Mouse (Mus musculus): ENCODE results near the gene Rbm12.

Gene Rbm12

GRCm38 (mm10) chr2:156079674-156080073 lies 32.1 kb downstream of the Rbm12 start:
- DNase-seq (ENCODE audit: low spot score): no peak

- no peak for DNase-seq (ENCODE audit: low spot score)
These were observed 32.6 kb downstream of the Rbm12 start for GRCm38 (mm10) chr2:156079183-156079560.

GRCm38 (mm10) chr2:156078421-156079182 lies 33.2 kb downstream of the Rbm12 start:
- no peak for DNase-seq (ENCODE audit: low spot score)

- DNase-seq (ENCODE audit: low spot score): no peak
These were observed 34.3 kb downstream of the Rbm12 start for GRCm38 (mm10) chr2:156077461-156077860.

- DNase-seq (ENCODE audit: low spot score): no peak
These were observed 38.1 kb downstream of the Rbm12 start for GRCm38 (mm10) chr2:156073725-156074124.

GRCm38 (mm10) chr2:156071236-156071635 lies 40.5 kb downstream of the Rbm12 start:
- DNase-seq (ENCODE audit: low spot score): no peak

- DNase-seq (ENCODE audit: low spot score): no peak
These were observed 43.9 kb downstream of the Rbm12 start for GRCm38 (mm10) chr2:156067916-156068315.

- no peak for DNase-seq (ENCODE audit: low spot score)
These were observed 45.7 kb downstream of the Rbm12 start for GRCm38 (mm10) chr2:156066126-156066525.

GRCm38 (mm10) chr2:156065099-156066041 lies 46.4 kb downstream of the Rbm12 start, which contains the start of gene Spag4:
Gene Spag4 (plus strand): TSS chr2:156065175.
- DNase-seq (ENCODE audit: low spot score): peak; percentile 81

- DNase-seq (ENCODE audit: low spot score): no peak
These were observed 59.0 kb downstream of the Rbm12 start, which contains the start of gene Fer1l4 for GRCm38 (mm10) chr2:156052816-156053215. Gene Fer1l4 (minus strand): TSS chr2:156052947.

GRCm38 (mm10) chr2:156047929-156048328 lies 63.8 kb downstream of the Rbm12 start:
- peak; percentile 49 for DNase-seq (ENCODE audit: low spot score)

- no peak for DNase-seq (ENCODE audit: low spot score)
These were observed 68.9 kb downstream of the Rbm12 start for GRCm38 (mm10) chr2:156042903-156043302.
